Mouse (Mus musculus): ENCODE data around the gene Faah.

GRCm38 (mm10) chr4:116057559-116057958 is 39.8 kb upstream of the Faah start:
- TF ChIP-seq CTCF (IDR thresholded peaks at IDR 0.05; ENCODE audit: extremely low read depth, insufficient read depth, insufficient read length, insufficient replicate concordance), result no peak
- TF ChIP-seq POLR2A (IDR thresholded peaks at IDR 0.05; ENCODE audit: low read depth, low read length), result no peak

Data from spleen, adult 2 months (tissue).